Mouse (Mus musculus): Measurements from ENCODE around the gene Zswim3. TPM values are rescaled to one million over a fixed set of nuclear protein-coding genes. Genes with fewer than 3 reads are reported as not detected.

Zswim3 gene
- total and polyA plus RNA-seq, 2 experiments: 0.82 to 0.83 TPM

DNA sequence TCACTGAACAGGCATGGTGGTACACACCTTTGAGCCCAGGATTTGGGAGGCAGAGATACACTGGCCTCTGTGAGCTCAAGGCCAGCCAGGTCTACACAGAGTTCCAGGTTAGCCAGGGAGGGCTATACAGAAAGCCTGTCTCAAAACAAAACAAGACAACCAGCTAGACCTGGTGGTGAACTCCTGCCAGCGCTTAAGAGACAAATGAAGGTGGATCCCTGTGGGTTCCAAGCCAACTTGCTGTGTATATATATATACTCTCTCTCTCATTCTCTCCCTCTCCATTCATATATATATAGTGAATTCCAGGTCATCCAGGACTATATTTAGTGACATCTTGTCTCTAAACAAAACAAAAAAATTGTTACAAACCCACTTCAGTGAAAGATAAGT is 981 bp upstream of the Zswim3 start:
- Histone ChIP-seq H3K27me3 (ENCODE audit: control insufficient read depth, insufficient read depth, low read length) (no peaks in the 10 kb centered on the region), H3K4me1 (ENCODE audit: control insufficient read depth, insufficient read depth, low read length) (peaks cover 9% of the 10 kb centered on the region), H3K79me2 (ENCODE audit: control insufficient read depth, insufficient read depth, low read length) (peaks cover 10% of the 10 kb centered on the region; the same call in 1 of the 2 replicates), H3K36me3 (ENCODE audit: control insufficient read depth, insufficient read depth, low read length) (no peaks in the 10 kb centered on the region), H3K27ac (replicated peaks; ENCODE audit: insufficient read depth, low read depth, low read length) (peak overlapping the region; percentile 76), H3K9ac (ENCODE audit: low read depth, low read length) (peak overlapping the region; percentile 87; the same call in 1 of the 2 replicates), H3K4me3 (ENCODE audit: insufficient read depth, low read depth, low read length) (peak overlapping the region; percentile 77)
- WGBS: 23% methylated on average over 1 of the region's 1 CpGs
- TF ChIP-seq CTCF (IDR thresholded peaks at IDR 0.05; ENCODE audit: low read depth, low read length) (no peak), POLR2A (IDR thresholded peaks at IDR 0.05; ENCODE audit: extremely low read depth, insufficient read depth, low read length) (no peak)
- DNase-seq (ENCODE audit: extremely low read depth, low read depth, low spot score): no peak

DNA sequence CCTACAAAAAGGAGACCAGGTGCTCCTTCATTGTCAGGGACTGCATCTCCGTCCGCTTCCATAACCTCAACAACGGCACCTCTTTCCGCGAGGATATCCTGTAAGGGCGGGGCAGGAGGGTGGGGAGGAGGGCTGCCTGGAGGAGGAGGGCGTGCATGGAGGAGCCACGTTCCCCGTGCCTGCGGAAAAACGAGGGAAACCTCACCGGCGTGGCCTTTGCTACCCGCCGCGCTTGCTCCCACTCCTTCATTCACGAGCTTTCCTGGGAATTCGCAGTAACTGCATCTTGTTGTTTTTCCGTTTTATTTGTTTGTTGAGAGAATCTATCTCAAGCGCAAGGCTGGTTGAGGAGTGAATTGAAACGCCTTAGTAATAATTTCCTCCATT is 427 bp downstream of the Zswim3 start:
- no peak for DNase-seq (ENCODE audit: extremely low read depth, low read depth, low spot score)
- Histone ChIP-seq H3K4me3 (ENCODE audit: insufficient read depth, low read depth, low read length) (peak overlapping the region; percentile 68), H3K79me2 (ENCODE audit: control insufficient read depth, insufficient read depth, low read length) (peaks cover 10% of the 10 kb centered on the region; the same call in 1 of the 2 replicates), H3K27me3 (ENCODE audit: control insufficient read depth, insufficient read depth, low read length) (no peaks in the 10 kb centered on the region), H3K27ac (replicated peaks; ENCODE audit: insufficient read depth, low read depth, low read length) (peak overlapping the region; percentile 87), H3K36me3 (ENCODE audit: control insufficient read depth, insufficient read depth, low read length) (no peaks in the 10 kb centered on the region), H3K4me1 (ENCODE audit: control insufficient read depth, insufficient read depth, low read length) (peaks cover 9% of the 10 kb centered on the region), H3K9ac (ENCODE audit: low read depth, low read length) (peak overlapping the region; percentile 78)
- WGBS: 1% methylated on average over 21 of the region's 21 CpGs
- TF ChIP-seq POLR2A (IDR thresholded peaks at IDR 0.05; ENCODE audit: extremely low read depth, insufficient read depth, low read length): no peak
- TF ChIP-seq CTCF (IDR thresholded peaks at IDR 0.05; ENCODE audit: low read depth, low read length): no peak

DNA sequence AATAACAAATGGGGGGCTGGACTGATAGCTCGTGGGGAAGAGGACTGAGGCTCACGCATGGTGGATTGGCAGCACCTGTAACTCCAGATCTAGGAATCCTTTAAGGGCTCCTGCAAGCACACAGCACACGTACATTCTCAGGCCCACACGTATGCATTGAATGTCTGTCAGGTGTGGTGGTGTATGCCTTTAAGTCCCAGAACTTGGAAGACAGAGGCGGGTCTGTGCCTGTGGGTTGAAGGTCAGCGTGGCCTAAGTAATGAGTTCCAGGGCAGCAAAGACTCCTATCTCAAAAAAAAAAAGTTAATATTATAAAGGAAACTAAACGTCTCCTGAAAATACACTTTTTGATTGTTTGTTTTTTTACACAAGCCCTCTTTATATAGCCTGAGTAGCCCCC is 1.7 kb downstream of the Zswim3 start:
- 75% methylated on average over 7 of the region's 7 CpGs for WGBS

DNA sequence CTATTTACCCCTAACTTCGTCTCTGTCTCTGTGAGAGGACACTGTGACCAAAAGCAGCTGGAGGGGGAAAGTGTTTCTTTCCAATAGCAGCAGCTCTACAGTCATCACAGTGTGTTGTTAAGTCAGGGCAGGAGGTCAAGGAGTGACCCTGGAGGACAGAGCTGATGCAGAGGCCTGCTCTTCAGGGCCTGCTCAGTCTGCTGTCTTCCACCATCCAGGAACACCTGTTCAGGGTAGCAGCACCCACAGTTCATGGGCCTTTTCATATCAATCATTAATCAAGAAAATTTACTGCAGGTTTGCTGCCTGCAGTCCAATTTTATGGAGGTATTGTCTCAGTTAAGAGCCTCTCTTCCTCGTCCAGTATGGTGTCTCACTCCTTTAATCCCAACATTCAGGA is 8.7 kb downstream of the Zswim3 start:
- no peak for TF ChIP-seq POLR2A (IDR thresholded peaks at IDR 0.05; ENCODE audit: extremely low read depth, insufficient read depth, low read length)
- TF ChIP-seq CTCF (IDR thresholded peaks at IDR 0.05; ENCODE audit: low read depth, low read length): no peak
- no peaks in the 10 kb centered on the region for H3K36me3 ChIP-seq (ENCODE audit: control insufficient read depth, insufficient read depth, low read length)
- H3K9ac ChIP-seq (ENCODE audit: low read depth, low read length): no peak overlapping the region
- H3K4me1 ChIP-seq (ENCODE audit: control insufficient read depth, insufficient read depth, low read length): no peaks in the 10 kb centered on the region
- H3K79me2 ChIP-seq (ENCODE audit: control insufficient read depth, insufficient read depth, low read length): no peaks in the 10 kb centered on the region
- H3K4me3 ChIP-seq (ENCODE audit: insufficient read depth, low read depth, low read length): no peak overlapping the region
- no peaks in the 10 kb centered on the region for H3K27me3 ChIP-seq (ENCODE audit: control insufficient read depth, insufficient read depth, low read length)
- DNase-seq (ENCODE audit: extremely low read depth, low read depth, low spot score): no peak
- H3K27ac ChIP-seq (replicated peaks; ENCODE audit: insufficient read depth, low read depth, low read length): no peak overlapping the region
- WGBS: 76% methylated on average over 2 of the region's 2 CpGs

More for the DNA sequence above, 1.7 kb downstream of the Zswim3 start:
- Histone ChIP-seq H3K27me3 (ENCODE audit: control insufficient read depth, insufficient read depth, low read length) (no peaks in the 10 kb centered on the region), H3K27ac (replicated peaks; ENCODE audit: insufficient read depth, low read depth, low read length) (no peak overlapping the region), H3K4me1 (ENCODE audit: control insufficient read depth, insufficient read depth, low read length) (peaks cover 9% of the 10 kb centered on the region), H3K79me2 (ENCODE audit: control insufficient read depth, insufficient read depth, low read length) (peaks cover 10% of the 10 kb centered on the region; the same call in 1 of the 2 replicates), H3K4me3 (ENCODE audit: insufficient read depth, low read depth, low read length) (no peak overlapping the region), H3K9ac (ENCODE audit: low read depth, low read length) (no peak overlapping the region), H3K36me3 (ENCODE audit: control insufficient read depth, insufficient read depth, low read length) (no peaks in the 10 kb centered on the region)
- no peak for DNase-seq (ENCODE audit: extremely low read depth, low read depth, low spot score)
- no peak for TF ChIP-seq CTCF (IDR thresholded peaks at IDR 0.05; ENCODE audit: low read depth, low read length)
- TF ChIP-seq POLR2A (IDR thresholded peaks at IDR 0.05; ENCODE audit: extremely low read depth, insufficient read depth, low read length): no peak

DNA sequence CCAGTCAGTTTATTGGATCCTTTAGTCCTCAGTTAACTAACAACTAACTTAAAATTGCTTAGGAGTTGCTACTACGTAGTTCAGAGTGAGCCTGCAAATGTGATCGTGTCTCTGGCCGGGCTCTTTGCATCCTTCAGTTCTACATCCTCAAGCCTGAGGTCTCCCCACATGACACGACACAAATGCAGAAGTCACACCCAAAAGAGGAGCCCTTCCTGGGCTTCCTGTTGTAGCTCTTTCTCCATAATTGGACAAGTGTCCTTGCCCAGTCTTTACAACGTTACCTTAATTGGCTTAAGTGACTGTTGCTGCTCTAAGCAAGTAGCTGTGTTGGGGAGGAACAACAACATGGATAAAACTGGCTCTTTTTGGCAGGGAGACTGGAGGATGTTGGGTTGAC is 10.4 kb downstream of the Zswim3 start:
- Histone ChIP-seq H3K9ac (ENCODE audit: low read depth, low read length) (no peak overlapping the region), H3K27me3 (ENCODE audit: control insufficient read depth, insufficient read depth, low read length) (no peaks in the 10 kb centered on the region), H3K4me3 (ENCODE audit: insufficient read depth, low read depth, low read length) (no peak overlapping the region), H3K4me1 (ENCODE audit: control insufficient read depth, insufficient read depth, low read length) (no peaks in the 10 kb centered on the region), H3K27ac (replicated peaks; ENCODE audit: insufficient read depth, low read depth, low read length) (no peak overlapping the region), H3K36me3 (ENCODE audit: control insufficient read depth, insufficient read depth, low read length) (no peaks in the 10 kb centered on the region), H3K79me2 (ENCODE audit: control insufficient read depth, insufficient read depth, low read length) (no peaks in the 10 kb centered on the region)
- no peak for TF ChIP-seq CTCF (IDR thresholded peaks at IDR 0.05; ENCODE audit: low read depth, low read length)
- no peak for TF ChIP-seq POLR2A (IDR thresholded peaks at IDR 0.05; ENCODE audit: extremely low read depth, insufficient read depth, low read length)
- no peak for DNase-seq (ENCODE audit: extremely low read depth, low read depth, low spot score)
- 87% methylated on average over 5 of the region's 5 CpGs for WGBS

DNA sequence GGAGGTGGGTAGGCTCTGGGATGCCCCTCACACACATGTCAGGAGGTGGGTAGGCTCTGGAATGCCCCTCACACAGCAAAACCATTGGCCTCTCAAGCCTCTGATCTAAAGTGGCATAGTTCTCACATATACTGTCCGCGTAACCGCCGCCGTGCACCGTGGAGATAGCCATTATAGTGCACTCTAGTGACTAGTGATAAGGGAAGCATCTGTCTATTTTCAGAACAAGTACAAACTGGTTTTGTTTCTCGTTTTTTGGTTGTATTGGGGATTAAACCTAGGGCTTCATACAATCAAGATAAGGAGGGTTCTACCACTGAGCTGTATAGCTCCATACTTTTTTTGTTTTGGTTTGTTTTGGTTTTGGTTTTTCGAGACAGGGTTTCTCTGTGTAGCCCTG is 10.9 kb downstream of the Zswim3 start:
- Histone ChIP-seq H3K27ac (replicated peaks; ENCODE audit: insufficient read depth, low read depth, low read length) (no peak overlapping the region), H3K36me3 (ENCODE audit: control insufficient read depth, insufficient read depth, low read length) (no peaks in the 10 kb centered on the region), H3K79me2 (ENCODE audit: control insufficient read depth, insufficient read depth, low read length) (no peaks in the 10 kb centered on the region), H3K27me3 (ENCODE audit: control insufficient read depth, insufficient read depth, low read length) (no peaks in the 10 kb centered on the region), H3K9ac (ENCODE audit: low read depth, low read length) (no peak overlapping the region), H3K4me1 (ENCODE audit: control insufficient read depth, insufficient read depth, low read length) (no peaks in the 10 kb centered on the region), H3K4me3 (ENCODE audit: insufficient read depth, low read depth, low read length) (no peak overlapping the region)
- TF ChIP-seq POLR2A (IDR thresholded peaks at IDR 0.05; ENCODE audit: extremely low read depth, insufficient read depth, low read length) (no peak), CTCF (IDR thresholded peaks at IDR 0.05; ENCODE audit: low read depth, low read length) (no peak)
- DNase-seq (ENCODE audit: extremely low read depth, low read depth, low spot score): no peak
- WGBS: 95% methylated on average over 8 of the region's 8 CpGs

Data from liver, adult 2 months (tissue).